Mouse (Mus musculus): ENCODE measurements around the gene Cela2a.

Cela2a gene

GRCm38 (mm10) chr4:141766668-141767352 is 59.1 kb downstream of the Cela2a start:
- peak; percentile 41; the same call in 1 of the 2 replicates for ATAC-seq (ENCODE audit: low TSS enrichment)

- ATAC-seq (ENCODE audit: low TSS enrichment) = peak; percentile 47; the same call in 1 of the 2 replicates
Observed at GRCm38 (mm10) chr4:141766316-141766667, 59.7 kb downstream of the Cela2a start.

GRCm38 (mm10) chr4:141765008-141765407 is 61.0 kb downstream of the Cela2a start:
- no peak for ATAC-seq (ENCODE audit: low TSS enrichment)

All from frontal cortex, adult (tissue).